ENCODE assay signal across 10 mouse cellular contexts in the genomic region with DNA sequence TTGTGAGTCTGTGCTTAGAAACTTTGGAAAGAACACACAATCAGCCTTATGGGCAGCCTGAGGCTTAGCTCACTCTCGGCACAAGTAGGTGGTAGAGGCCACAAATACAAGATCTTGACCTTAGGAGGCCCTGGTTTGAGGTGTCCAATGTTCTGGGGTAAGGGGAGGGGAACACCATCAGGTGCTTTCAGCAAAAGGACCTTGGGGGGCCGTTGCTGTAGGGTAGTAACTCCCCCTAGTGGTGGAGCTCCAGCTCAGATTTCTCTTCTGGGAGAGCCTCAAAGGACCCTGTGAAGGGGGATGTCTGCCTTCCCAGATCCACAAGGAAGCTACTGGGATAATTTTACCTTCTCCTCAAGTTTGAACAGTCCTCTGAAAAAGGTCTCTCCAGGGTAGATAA. TPM values are rescaled to one million over a fixed set of nuclear protein-coding genes. Genes with fewer than 3 reads are reported as not detected.
DNase-seq lines count a peak whose midpoint lies in the region; ATAC-seq and TF ChIP-seq lines count a peak whose summit lies in the region.
"Had no signal": no experiment of that assay in that cellular context is flagged by ENCODE, and none has a peak within 500 bp of the region (broad histone marks: within the 10 kb centered on the region; RNA-seq: fewer than 3 reads in every experiment).

No protein-coding gene starts in this region.

- no peak overlapping the region for H3K27ac ChIP-seq in liver, embryonic 11.5 days (ENCODE audit: low read depth, low read length)
- H3K27ac ChIP-seq: limb, embryonic 15.5 days; stomach, embryonic 15.5 days had no signal

- ATAC-seq in Patski: no peak
- ATAC-seq in liver, embryonic 11.5 days (replicated peaks; ENCODE audit: low FRiP score): no peak

- H3K4me1 ChIP-seq in liver, embryonic 11.5 days (replicated peaks; ENCODE audit: control insufficient read depth, insufficient read depth, low read length): peaks cover 23% of the 10 kb centered on the region

- CTCF ChIA-PET in Patski (lab: Charles Lee): interaction anchor here (0.7 to 5.6 kb wide), 32 partner anchors 9 to 184 kb away, joined by 3 to 54 read pairs (median 10); a partner anchor contains a TSS

- no peaks in the 10 kb centered on the region for H3K27me3 ChIP-seq in Patski
- H3K27me3 ChIP-seq in liver, embryonic 11.5 days (replicated peaks; ENCODE audit: control insufficient read depth, insufficient read depth, low read length): no peaks in the 10 kb centered on the region
- H3K27me3 ChIP-seq: limb, embryonic 15.5 days; stomach, embryonic 15.5 days had no signal

- H3K9me3 ChIP-seq in liver, embryonic 11.5 days (ENCODE audit: control insufficient read depth, low read length): no peaks in the 10 kb centered on the region
- H3K9me3 ChIP-seq: limb, embryonic 15.5 days; stomach, embryonic 15.5 days had no signal

- POLR2A ChIA-PET in Patski (lab: Charles Lee): interaction anchor here (0.5 to 2.8 kb wide), 6 partner anchors 21 to 113 kb away, joined by 3 to 15 read pairs (median 4); a partner anchor contains a TSS

- in situ Hi-C loops in Patski (cut with MboI; ENCODE audit: low pct_unique_long_range_greater_than_20kb): loop anchor here (5.0 to 25.0 kb wide), 2 partner anchors 112 to 312 kb away; a partner anchor contains a TSS

- no peaks in the 10 kb centered on the region for H3K36me3 ChIP-seq in liver, embryonic 11.5 days (ENCODE audit: control insufficient read depth, insufficient read depth, low read length)
- H3K36me3 ChIP-seq: limb, embryonic 15.5 days; stomach, embryonic 15.5 days had no signal

- 8% methylated on average over 2 of the region's 2 CpGs for WGBS in liver, embryonic 11.5 days

- TF ChIP-seq CTCF in Patski (IDR thresholded peaks at IDR 0.05): peak; percentile 71

- H3K4me2 ChIP-seq in liver, embryonic 11.5 days: peak overlapping the region; percentile 37; the same call in 1 of the 2 replicates
- H3K4me2 ChIP-seq: limb, embryonic 15.5 days; stomach, embryonic 15.5 days had no signal

- H3K9ac ChIP-seq in liver, embryonic 11.5 days (ENCODE audit: low read depth, low read length): no peak overlapping the region
- H3K9ac ChIP-seq: limb, embryonic 15.5 days; stomach, embryonic 15.5 days had no signal

- no peak overlapping the region for H3K4me3 ChIP-seq in liver, embryonic 11.5 days (ENCODE audit: low read depth, low read length)
- H3K4me3 ChIP-seq: limb, embryonic 15.5 days; stomach, embryonic 15.5 days had no signal

- DNase-seq in heart, adult 11 months: peak; percentile 91
- DNase-seq in heart, adult 8-10 months (ENCODE audit: low spot score): no peak
- DNase-seq in 416B (ENCODE audit: low read depth) (peak; percentile 71), Patski (ENCODE audit: low read depth, low spot score) (no peak)
- no peak for DNase-seq in liver, embryonic 11.5 days (ENCODE audit: low spot score)
- peak; percentile 66 for DNase-seq in thymus, postnatal 4 days
- DNase-seq in right cerebral cortex, postnatal 4 days: no peak
- no peak for DNase-seq in frontal cortex, postnatal 36 days (ENCODE audit: low spot score in 2 of 2)

RNA-seq across cellular contexts. Expression of a gene that starts 6.1 kb away (rescaled TPM):
- total RNA-seq in heart, adult 8-10 months (2022): 10 to 100 TPM; 22.9 to 29.0 (median 26.5) TPM
- 210 TPM for polyA plus RNA-seq in Patski (2021)
- polyA plus RNA-seq in liver, embryonic 11.5 days (2014; fragmentation: Nextera tagmentation; extraction: Ambion mirVana): 28.1 and 33.5 TPM in 2 replicates

RNA-seq across cellular contexts. Expression of a gene that starts 60.0 kb away (rescaled TPM):
- 1 to 10 TPM in 3 of 4 experiments, under 1 TPM in 1; 0.98 to 1.6 (median 1.4) TPM for total RNA-seq in heart, adult 8-10 months (2022)
- polyA plus RNA-seq in Patski (2021): 47.9 TPM
- polyA plus RNA-seq in liver, embryonic 11.5 days (2014; fragmentation: Nextera tagmentation; extraction: Ambion mirVana): 0.96 and 1.2 TPM in 2 replicates

Comparison
In these comparisons a context has a peak if more than half of its experiments do, and no peak if none do; other contexts are left out.
1. DNase-seq: peak in heart, adult 11 months (single experiment), 416B (single experiment) and thymus, postnatal 4 days (single experiment); none in heart, adult 8-10 months (single experiment), Patski (single experiment), liver, embryonic 11.5 days (single experiment), right cerebral cortex, postnatal 4 days (single experiment) and frontal cortex, postnatal 36 days (0 of 2).
2. RNA of a gene that starts 60.0 kb away (polyA plus RNA-seq): 47.9 TPM in Patski (single experiment); 0.96 to 1.2 TPM in liver, embryonic 11.5 days; every median in the first group is over 10 times any median in the second.